Mouse (Mus musculus): ENCODE measurements around the gene Gm5426.
"Not testable (repeated sequence)": the region's sequence is repeated elsewhere in the genome, so short reads cannot be mapped to it uniquely, and the experiment has no call there.

Gm5426 gene

GRCm38 (mm10) chr10:96136451-96136850, at the start of gene Gm5426:
Gm5426 (plus strand) TSS chr10:96136603.
- not testable (repeated sequence) for DNase-seq

GRCm38 (mm10) chr10:96089744-96090143, 46.7 kb upstream of the Gm5426 start:
- DNase-seq = no peak

GRCm38 (mm10) chr10:96090388-96090787, 46.0 kb upstream of the Gm5426 start:
- peak; percentile 79 for DNase-seq

- DNase-seq = no peak
Observed at GRCm38 (mm10) chr10:96093890-96094531, 42.4 kb upstream of the Gm5426 start.

- no peak for DNase-seq
Observed at GRCm38 (mm10) chr10:96094559-96094958, 41.8 kb upstream of the Gm5426 start.

- DNase-seq = no peak
Observed at GRCm38 (mm10) chr10:96096730-96097129, 39.7 kb upstream of the Gm5426 start.

- DNase-seq = no peak
Observed at GRCm38 (mm10) chr10:96101035-96101434, 35.4 kb upstream of the Gm5426 start.

GRCm38 (mm10) chr10:96104158-96104557, 32.2 kb upstream of the Gm5426 start:
- DNase-seq = no peak

- DNase-seq = no peak
Observed at GRCm38 (mm10) chr10:96104624-96105023, 31.8 kb upstream of the Gm5426 start.

- no peak for DNase-seq
Observed at GRCm38 (mm10) chr10:96105124-96105523, 31.3 kb upstream of the Gm5426 start.

GRCm38 (mm10) chr10:96106972-96107720, 29.3 kb upstream of the Gm5426 start:
- DNase-seq = no peak

GRCm38 (mm10) chr10:96107825-96108224, 28.6 kb upstream of the Gm5426 start:
- DNase-seq = no peak

- DNase-seq = no peak
Observed at GRCm38 (mm10) chr10:96115325-96115724, 21.1 kb upstream of the Gm5426 start.

- DNase-seq = no peak
Observed at GRCm38 (mm10) chr10:96120821-96121220, 15.6 kb upstream of the Gm5426 start.

- peak; percentile 12 for DNase-seq
Observed at GRCm38 (mm10) chr10:96121249-96122010, 15.0 kb upstream of the Gm5426 start.

- DNase-seq = no peak
Observed at GRCm38 (mm10) chr10:96123885-96124284, 12.5 kb upstream of the Gm5426 start.

GRCm38 (mm10) chr10:96124290-96124689, 12.1 kb upstream of the Gm5426 start:
- DNase-seq = no peak

GRCm38 (mm10) chr10:96125771-96126454, 10.5 kb upstream of the Gm5426 start:
- DNase-seq = no peak

GRCm38 (mm10) chr10:96129213-96129612, 7.2 kb upstream of the Gm5426 start:
- no peak for DNase-seq

- DNase-seq = no peak
Observed at GRCm38 (mm10) chr10:96130406-96130805, 6.0 kb upstream of the Gm5426 start.

- no peak for DNase-seq
Observed at GRCm38 (mm10) chr10:96131112-96131511, 5.3 kb upstream of the Gm5426 start.

- peak; percentile 55 for DNase-seq
Observed at GRCm38 (mm10) chr10:96132161-96132560, 4.2 kb upstream of the Gm5426 start.

GRCm38 (mm10) chr10:96138585-96138984, 2.2 kb downstream of the Gm5426 start:
- DNase-seq = no peak
